Mouse (Mus musculus): ENCODE measurements around the gene Esp16.
"Not testable (repeated sequence)": the region's sequence is repeated elsewhere in the genome, so short reads cannot be mapped to it uniquely, and the experiment has no call there.

Gene Esp16

DNA sequence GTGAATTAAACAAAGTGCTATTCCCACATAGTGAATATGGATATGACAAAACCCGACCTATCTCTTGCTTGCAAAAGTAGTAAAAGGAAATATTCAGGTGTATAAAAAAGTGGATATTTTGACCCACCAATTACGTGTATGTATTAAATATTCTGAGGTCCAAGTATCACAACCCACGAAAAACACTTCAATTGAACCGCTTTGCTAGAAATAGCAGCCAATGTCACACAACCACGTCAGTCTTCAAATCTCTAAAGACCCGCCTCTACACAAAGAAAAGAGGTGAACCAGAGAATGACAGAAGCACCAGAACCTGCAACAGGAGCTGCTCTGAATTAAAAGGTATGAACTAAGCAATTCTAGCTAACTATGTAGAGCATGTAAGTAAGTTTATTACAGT lies at the start of gene Esp16:
Gene Esp16, plus strand, starts transcription at position 301 of the 400 bp plus-strand sequence.
- not testable (repeated sequence) for DNase-seq (ENCODE audit: low read depth)

DNA sequence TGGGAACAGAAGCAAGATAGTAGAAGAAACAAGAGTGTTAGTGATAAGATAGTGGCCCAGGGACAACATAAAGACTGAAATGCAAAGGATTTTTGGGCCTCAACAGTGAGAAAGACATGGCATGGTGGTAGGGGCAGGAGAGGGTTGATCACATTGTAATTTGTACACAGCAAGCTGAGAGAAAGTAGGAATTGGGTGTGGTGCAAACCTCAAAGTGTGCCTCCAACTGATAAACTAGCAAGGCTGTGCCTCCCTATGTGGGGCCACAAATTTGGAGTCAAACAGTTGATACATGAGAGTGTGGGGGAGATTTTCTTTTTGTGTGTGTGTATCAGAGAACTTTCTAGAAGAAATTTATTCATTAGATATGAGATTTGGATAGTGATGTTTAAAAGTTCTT lies 37.9 kb upstream of the Esp16 start:
- DNase-seq (ENCODE audit: low read depth), result not testable (repeated sequence)
